Mouse (Mus musculus): ENCODE measurements around the gene Macrod2. TPM values are rescaled to one million over a fixed set of nuclear protein-coding genes. Genes with fewer than 3 reads are reported as not detected.
A peak's percentile ranks its signal among the peaks of the same experiment; 100 is the strongest.

The Macrod2 gene
- polyA plus RNA-seq, 1 experiment from 2014 or later, result 75.4 TPM

GRCm38 (mm10) chr2:142128109-142128508 lies 1733.0 kb downstream of the Macrod2 start:
- no peaks in the 10 kb centered on the region for H3K4me1 ChIP-seq (replicated peaks)
- 83% methylated on average over 3 of the region's 3 CpGs for WGBS
- H3K9me3 ChIP-seq, result no peaks in the 10 kb centered on the region
- H3K4me3 ChIP-seq (replicated peaks), result no peak overlapping the region
- no peaks in the 10 kb centered on the region for H3K36me3 ChIP-seq
- no peak overlapping the region for H3K9ac ChIP-seq (replicated peaks)
- no peak overlapping the region for H3K27ac ChIP-seq
- H3K4me2 ChIP-seq (replicated peaks), result no peak overlapping the region
- no peak for ATAC-seq
- H3K27me3 ChIP-seq, result no peaks in the 10 kb centered on the region

DNA sequence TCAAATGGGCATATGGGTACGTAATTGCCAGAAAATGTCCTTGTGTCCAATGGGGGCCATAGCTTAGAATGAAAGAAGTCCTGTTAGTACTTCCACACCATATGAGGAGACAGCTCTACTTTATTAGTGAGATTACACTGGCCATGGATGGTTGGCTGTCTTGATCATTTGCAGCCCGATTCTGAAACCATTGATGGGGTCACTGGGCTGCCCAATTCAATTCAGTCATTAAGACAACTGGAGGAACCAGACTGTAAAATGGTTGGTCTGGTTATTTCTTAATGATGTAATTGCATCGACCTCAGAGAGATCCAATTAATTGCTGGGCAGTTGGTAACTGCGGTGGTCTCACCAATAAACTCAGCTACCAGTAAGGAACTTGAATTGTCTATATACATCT lies 1734.1 kb downstream of the Macrod2 start:
- WGBS, result 89% methylated on average over 4 of the region's 4 CpGs

GRCm38 (mm10) chr2:142149310-142149709 lies 1754.2 kb downstream of the Macrod2 start:
- Histone ChIP-seq H3K36me3 (no peaks in the 10 kb centered on the region), H3K9me3 (no peaks in the 10 kb centered on the region), H3K27ac (no peak overlapping the region), H3K9ac (replicated peaks) (no peak overlapping the region), H3K4me1 (replicated peaks) (no peaks in the 10 kb centered on the region), H3K4me2 (replicated peaks) (no peak overlapping the region), H3K27me3 (no peaks in the 10 kb centered on the region), H3K4me3 (replicated peaks) (no peak overlapping the region)
- no peak for ATAC-seq
- 94% methylated on average over 2 of the region's 2 CpGs for WGBS

More for the DNA sequence above, 1734.1 kb downstream of the Macrod2 start:
- no peak overlapping the region for H3K27ac ChIP-seq
- no peak for ATAC-seq
- no peak overlapping the region for H3K4me2 ChIP-seq (replicated peaks)
- H3K9me3 ChIP-seq, result no peaks in the 10 kb centered on the region
- H3K4me1 ChIP-seq (replicated peaks), result no peaks in the 10 kb centered on the region
- H3K9ac ChIP-seq (replicated peaks), result no peak overlapping the region
- H3K36me3 ChIP-seq, result no peaks in the 10 kb centered on the region
- H3K4me3 ChIP-seq (replicated peaks), result no peak overlapping the region
- H3K27me3 ChIP-seq, result no peaks in the 10 kb centered on the region

DNA sequence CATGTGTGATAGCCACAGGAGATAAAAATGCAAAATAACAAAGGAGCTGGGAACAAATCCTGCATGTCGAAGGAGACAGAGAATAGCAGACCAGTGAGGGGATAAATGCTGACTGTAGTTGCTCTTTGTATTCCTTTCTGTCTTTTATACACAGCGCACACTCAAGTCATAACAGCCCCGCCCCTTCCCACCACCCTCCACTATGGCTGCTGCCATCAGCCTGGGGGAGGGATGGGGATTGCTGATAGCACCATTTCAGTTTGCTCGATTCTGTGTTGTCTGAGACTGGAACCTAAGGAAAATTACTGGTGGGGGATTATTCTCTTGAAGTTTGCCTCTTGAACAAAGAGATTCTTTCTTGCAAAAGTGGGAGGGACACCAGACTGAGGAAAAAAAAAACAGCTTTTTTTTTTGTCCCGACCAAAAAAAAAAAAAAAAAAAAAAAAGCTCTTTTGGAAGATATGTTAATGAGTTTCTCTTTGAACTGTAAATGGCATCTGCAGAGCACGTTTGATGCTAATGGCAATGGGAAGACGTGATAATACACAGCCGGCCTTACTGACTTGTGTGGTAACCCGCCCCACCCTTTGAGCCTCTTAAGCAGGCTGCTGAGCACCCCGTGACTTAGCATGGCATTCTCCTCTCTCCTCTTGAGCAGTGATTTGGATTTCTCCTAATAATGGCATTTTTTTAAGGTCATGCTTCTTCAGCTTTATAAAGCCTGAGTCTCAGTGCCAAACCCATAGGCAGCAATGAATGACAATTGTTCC lies 1768.6 kb downstream of the Macrod2 start:
- Histone ChIP-seq H3K4me2 (replicated peaks) (peak overlapping the region; percentile 41), H3K4me3 (replicated peaks) (no peak overlapping the region), H3K4me1 (replicated peaks) (peaks cover 21% of the 10 kb centered on the region), H3K36me3 (no peaks in the 10 kb centered on the region), H3K27me3 (no peaks in the 10 kb centered on the region), H3K27ac (peak overlapping the region; percentile 75), H3K9me3 (no peaks in the 10 kb centered on the region), H3K9ac (replicated peaks) (no peak overlapping the region)
- WGBS, result 4% methylated on average over 10 of the region's 10 CpGs
- peak; percentile 96 for ATAC-seq

- Histone ChIP-seq H3K36me3 (no peaks in the 10 kb centered on the region), H3K27ac (no peak overlapping the region), H3K9ac (replicated peaks) (no peak overlapping the region), H3K4me1 (replicated peaks) (peaks cover 1% of the 10 kb centered on the region), H3K4me3 (replicated peaks) (no peak overlapping the region), H3K9me3 (no peaks in the 10 kb centered on the region), H3K4me2 (replicated peaks) (no peak overlapping the region), H3K27me3 (no peaks in the 10 kb centered on the region)
- 78% methylated on average over 2 of the region's 2 CpGs for WGBS
- ATAC-seq, result no peak
These were observed 1774.5 kb downstream of the Macrod2 start for GRCm38 (mm10) chr2:142169649-142170048.

DNA sequence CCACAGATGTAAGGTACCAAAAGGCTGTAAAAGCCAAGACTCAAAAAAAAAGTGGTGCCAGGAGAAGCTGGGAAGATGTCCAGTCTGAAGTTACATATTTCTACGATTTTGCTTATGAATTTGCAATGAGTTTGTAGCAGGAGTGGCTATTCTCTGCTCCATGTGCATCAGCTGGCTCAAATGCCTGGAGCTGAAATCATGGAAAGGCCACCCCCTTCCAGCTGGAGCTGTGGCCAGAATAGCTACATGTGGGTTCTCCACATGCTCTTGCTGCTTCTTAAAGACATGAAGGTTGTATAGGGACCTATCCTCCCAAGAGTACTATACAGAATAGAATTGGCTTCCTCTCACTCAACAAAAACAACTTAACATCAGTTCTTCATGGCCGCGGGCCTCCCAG lies 1777.6 kb downstream of the Macrod2 start:
- Histone ChIP-seq H3K27me3 (no peaks in the 10 kb centered on the region), H3K4me3 (replicated peaks) (no peak overlapping the region), H3K4me1 (replicated peaks) (no peaks in the 10 kb centered on the region), H3K27ac (no peak overlapping the region), H3K4me2 (replicated peaks) (no peak overlapping the region), H3K36me3 (no peaks in the 10 kb centered on the region), H3K9me3 (no peaks in the 10 kb centered on the region), H3K9ac (replicated peaks) (no peak overlapping the region)
- WGBS, result 97% methylated on average over 3 of the region's 3 CpGs
- ATAC-seq, result no peak

DNA sequence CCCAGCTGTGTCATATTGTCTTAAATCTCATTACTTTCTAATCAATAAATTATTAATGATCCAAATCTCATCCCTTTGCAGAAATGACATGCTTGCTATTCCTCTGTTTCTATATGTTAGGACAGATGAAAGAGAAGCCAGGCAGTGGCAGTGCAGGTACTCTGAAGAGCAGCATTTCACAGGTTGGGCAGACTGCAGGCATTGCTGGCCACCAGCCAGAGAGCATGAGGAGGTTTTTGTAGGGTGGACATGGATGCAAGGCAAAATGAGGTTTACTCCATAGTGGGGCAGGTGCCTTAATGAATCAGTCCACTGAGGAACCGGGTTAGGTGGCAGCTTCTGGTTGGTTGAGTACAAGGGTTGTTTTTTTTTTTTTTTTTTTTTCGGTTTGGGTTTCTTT lies 1778.9 kb downstream of the Macrod2 start:
- Histone ChIP-seq H3K4me2 (replicated peaks) (no peak overlapping the region), H3K4me1 (replicated peaks) (no peaks in the 10 kb centered on the region), H3K9ac (replicated peaks) (no peak overlapping the region), H3K9me3 (no peaks in the 10 kb centered on the region), H3K27me3 (no peaks in the 10 kb centered on the region), H3K36me3 (no peaks in the 10 kb centered on the region), H3K4me3 (replicated peaks) (no peak overlapping the region), H3K27ac (no peak overlapping the region)
- ATAC-seq, result no peak
- WGBS, result 79% methylated on average over 2 of the region's 2 CpGs

DNA sequence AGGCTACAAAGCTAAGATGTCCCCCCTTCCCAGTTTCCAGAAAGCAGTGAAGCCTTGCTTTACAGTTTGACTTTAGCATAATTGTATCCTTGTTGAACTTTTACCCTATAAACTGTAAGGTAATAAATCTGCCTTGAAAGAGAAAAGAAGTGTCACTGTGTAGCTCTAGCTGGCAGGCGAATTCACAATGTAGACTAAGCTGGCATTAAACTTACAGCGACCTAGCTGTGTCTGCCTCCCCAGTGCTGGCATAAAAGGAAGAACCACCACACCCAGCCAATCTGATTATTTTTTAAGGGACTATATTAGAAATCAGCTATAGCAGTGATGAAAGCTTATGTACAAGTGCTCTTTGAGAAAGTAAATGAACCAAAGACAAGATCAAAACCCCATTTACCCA lies 1791.8 kb downstream of the Macrod2 start:
- Histone ChIP-seq H3K36me3 (no peaks in the 10 kb centered on the region), H3K27me3 (no peaks in the 10 kb centered on the region), H3K4me1 (replicated peaks) (peaks cover 7% of the 10 kb centered on the region), H3K4me3 (replicated peaks) (no peak overlapping the region), H3K4me2 (replicated peaks) (no peak overlapping the region), H3K9me3 (no peaks in the 10 kb centered on the region), H3K27ac (no peak overlapping the region), H3K9ac (replicated peaks) (no peak overlapping the region)
- peak; percentile 34; the same call in 1 of the 2 replicates for ATAC-seq
- WGBS, result 34% methylated on average over 2 of the region's 2 CpGs

DNA sequence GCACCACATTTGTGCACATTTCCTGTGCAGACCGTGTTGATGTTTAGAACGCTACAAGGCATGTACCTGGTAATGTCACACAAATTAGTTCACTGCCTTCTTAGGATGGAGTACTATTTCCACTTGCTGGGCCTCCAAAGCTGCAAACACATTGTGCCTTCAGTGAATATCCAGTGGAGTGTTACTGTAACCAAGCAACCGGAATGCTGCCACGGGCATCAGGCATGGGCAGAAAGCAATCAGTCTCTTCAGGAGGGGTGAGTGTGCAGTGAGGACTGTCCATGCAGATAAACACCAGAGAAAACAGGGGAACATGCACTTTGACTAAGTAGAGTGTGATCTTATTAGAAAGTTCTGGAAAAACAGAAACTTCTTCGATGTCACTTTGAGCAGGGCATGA lies 1792.3 kb downstream of the Macrod2 start:
- H3K4me2 ChIP-seq (replicated peaks), result no peak overlapping the region
- peak; percentile 95 for ATAC-seq
- H3K27me3 ChIP-seq, result no peaks in the 10 kb centered on the region
- no peaks in the 10 kb centered on the region for H3K9me3 ChIP-seq
- H3K36me3 ChIP-seq, result no peaks in the 10 kb centered on the region
- WGBS, result 30% methylated on average over 5 of the region's 5 CpGs
- H3K27ac ChIP-seq, result no peak overlapping the region
- H3K4me3 ChIP-seq (replicated peaks), result no peak overlapping the region
- H3K4me1 ChIP-seq (replicated peaks), result peaks cover 7% of the 10 kb centered on the region
- no peak overlapping the region for H3K9ac ChIP-seq (replicated peaks)

GRCm38 (mm10) chr2:142217371-142217770 lies 1822.3 kb downstream of the Macrod2 start:
- H3K9ac ChIP-seq (replicated peaks), result no peak overlapping the region
- ATAC-seq, result no peak
- no peak overlapping the region for H3K4me2 ChIP-seq (replicated peaks)
- H3K27me3 ChIP-seq, result no peaks in the 10 kb centered on the region
- H3K4me1 ChIP-seq (replicated peaks), result no peaks in the 10 kb centered on the region
- 88% methylated on average over 1 of the region's 1 CpGs for WGBS
- H3K4me3 ChIP-seq (replicated peaks), result no peak overlapping the region
- no peaks in the 10 kb centered on the region for H3K36me3 ChIP-seq
- H3K9me3 ChIP-seq, result no peaks in the 10 kb centered on the region
- no peak overlapping the region for H3K27ac ChIP-seq

DNA sequence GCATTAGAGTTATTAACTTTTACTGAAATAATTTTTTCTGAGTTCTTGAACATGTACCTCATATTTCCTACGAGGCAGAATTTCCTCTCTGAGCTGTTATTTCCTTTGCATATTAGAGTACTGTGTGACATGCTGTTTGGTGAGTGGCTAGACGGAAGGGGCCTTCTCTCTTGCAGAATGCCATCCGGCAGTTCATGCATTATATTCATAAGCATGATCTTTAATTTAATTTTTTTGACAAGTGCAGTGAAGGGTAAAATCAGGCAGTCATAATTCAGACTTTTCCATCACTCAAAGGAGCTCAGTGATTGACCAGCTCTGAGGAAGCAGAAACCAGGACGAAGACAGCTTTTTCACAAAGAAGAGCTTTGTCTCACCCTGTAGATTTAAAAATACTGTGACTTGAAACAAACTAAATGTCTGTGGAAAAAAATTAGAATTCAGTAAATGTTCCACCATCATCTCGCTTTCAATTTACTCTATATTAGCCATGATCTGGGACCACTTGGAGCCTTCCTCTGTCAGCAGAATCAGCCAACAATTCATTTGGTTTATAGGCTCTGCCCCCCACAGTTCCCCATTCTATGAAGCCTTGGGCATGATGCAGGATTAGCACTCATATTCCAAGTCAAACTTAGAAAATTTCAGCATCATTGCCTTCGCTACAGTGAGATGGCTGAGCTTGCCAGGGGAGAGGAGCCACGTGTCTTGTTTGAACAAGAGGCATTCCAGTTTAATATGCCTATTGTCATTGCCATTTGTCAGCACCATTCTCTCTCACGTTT lies 1827.2 kb downstream of the Macrod2 start:
- WGBS, result 57% methylated on average over 8 of the region's 8 CpGs
- ATAC-seq, result no peak
- Histone ChIP-seq H3K4me1 (replicated peaks) (no peaks in the 10 kb centered on the region), H3K9ac (replicated peaks) (no peak overlapping the region), H3K4me3 (replicated peaks) (no peak overlapping the region), H3K27ac (no peak overlapping the region), H3K27me3 (no peaks in the 10 kb centered on the region), H3K9me3 (no peaks in the 10 kb centered on the region), H3K36me3 (no peaks in the 10 kb centered on the region), H3K4me2 (replicated peaks) (no peak overlapping the region)

- H3K27me3 ChIP-seq, result no peaks in the 10 kb centered on the region
- WGBS, result 74% methylated on average over 5 of the region's 5 CpGs
- H3K4me2 ChIP-seq (replicated peaks), result no peak overlapping the region
- H3K36me3 ChIP-seq, result no peaks in the 10 kb centered on the region
- no peak for ATAC-seq
- H3K4me3 ChIP-seq (replicated peaks), result no peak overlapping the region
- no peaks in the 10 kb centered on the region for H3K4me1 ChIP-seq (replicated peaks)
- no peak overlapping the region for H3K9ac ChIP-seq (replicated peaks)
- no peak overlapping the region for H3K27ac ChIP-seq
- no peaks in the 10 kb centered on the region for H3K9me3 ChIP-seq
These were observed 1827.8 kb downstream of the Macrod2 start for GRCm38 (mm10) chr2:142222926-142223325.
